9 mouse cellular contexts compared by ENCODE assay signal in genomic region chr15:85658101-85658885, GRCm38 (mm10).
DNase-seq lines count a peak whose midpoint lies in the region; TF ChIP-seq lines count a peak whose summit lies in the region.
"Had no signal": no experiment of that assay in that cellular context is flagged by ENCODE, and none has a peak within 500 bp of the region (broad histone marks: within the 10 kb centered on the region; RNA-seq: fewer than 3 reads in every experiment).

No protein-coding gene starts in this region.

- H3K9ac ChIP-seq in CH12.LX (ENCODE audit: insufficient read depth, low read depth): peak overlapping the region; percentile 45

- no peak for TF ChIP-seq POLR2A in CH12.LX (IDR thresholded peaks at IDR 0.05; ENCODE audit: low read depth, low read length)

- peak overlapping the region; percentile 70 for H3K4me3 ChIP-seq in gastrocnemius, adult 2 months
- H3K4me3 ChIP-seq in CH12.LX (replicated peaks in 1 of 3; ENCODE audit: low read depth in 2 of 3, low read length in 2 of 3, poor library complexity in 1 of 3): peak overlapping the region; percentile 7 to 34 (median 25)

- TF ChIP-seq RAD21 in CH12.LX (IDR thresholded peaks at IDR 0.05; ENCODE audit: low read depth, low read length): no peak

- no peaks in the 10 kb centered on the region for H3K36me3 ChIP-seq in CH12.LX (replicated peaks in 1 of 2; ENCODE audit: control insufficient read depth in 1 of 2, insufficient read depth in 1 of 2, low read length in 1 of 2)

- H3K79me2 ChIP-seq in CH12.LX (replicated peaks; ENCODE audit: control insufficient read depth, extremely low read depth, insufficient read depth, poor library complexity, severe bottlenecking): no peaks in the 10 kb centered on the region

- peak; percentile 58 for DNase-seq in gastrocnemius, adult 2 months
- no peak for DNase-seq in gastrocnemius, postnatal 25 days
- DNase-seq in layer of hippocampus, postnatal 10 days (ENCODE audit: low spot score in 2 of 2): peak; percentile 42 to 47
- DNase-seq in layer of hippocampus, adult 8-10 months (ENCODE audit: low spot score in 2 of 2): no peak
- no peak for DNase-seq in CH12.LX (ENCODE audit: extremely low read depth)
- DNase-seq in cerebellum, adult 9-10 months: peak; percentile 76
- no peak for DNase-seq in thymus, postnatal 36 days
- no peak for DNase-seq in frontal cortex, postnatal 25 days (ENCODE audit: low spot score in 2 of 2)
- DNase-seq: thymus, postnatal 4 days had no signal

- no peak for TF ChIP-seq CTCF in gastrocnemius, adult 2 months (IDR thresholded peaks at IDR 0.05)
- TF ChIP-seq CTCF in CH12.LX (conservative IDR thresholded peaks at IDR 0.05 in 1 of 2, IDR thresholded peaks at IDR 0.05 in 1 of 2; ENCODE audit: low read depth in 2 of 2, low read length in 2 of 2): no peak

- no peaks in the 10 kb centered on the region for H3K27me3 ChIP-seq in CH12.LX (replicated peaks)

- H3K4me1 ChIP-seq in CH12.LX (ENCODE audit: control insufficient read depth in 1 of 2, insufficient read depth in 2 of 2): peaks cover 6 to 16% of the 10 kb centered on the region in 2 experiments

- peak overlapping the region; percentile 96 for H3K27ac ChIP-seq in gastrocnemius, adult 2 months
- H3K27ac ChIP-seq in CH12.LX (ENCODE audit: insufficient read depth, low read depth): no peak overlapping the region

- no peak for TF ChIP-seq EP300 in CH12.LX (IDR thresholded peaks at IDR 0.05; ENCODE audit: low read length)

- dilution Hi-C loops in CH12.LX (cut with MboI; ENCODE audit: extremely low pct_ligation_motif_present, extremely low pct_unique_long_range_greater_than_20kb, low sequenced_read_pairs): no loop called here

- peak overlapping the region; percentile 95 for H3K4me2 ChIP-seq in CH12.LX (ENCODE audit: insufficient read depth, low read depth, poor library complexity, severe bottlenecking)

- in situ Hi-C loops in CH12.LX (cut with MboI; ENCODE audit: low pct_ligation_motif_present, low pct_unique_long_range_greater_than_20kb, low sequenced_read_pairs): loop anchor here (5.0 kb wide), 1 partner anchor 44 kb away; no protein-coding TSS in a partner anchor

- no peaks in the 10 kb centered on the region for H3K9me3 ChIP-seq in CH12.LX (replicated peaks; ENCODE audit: low read length)

- intact Hi-C loops in gastrocnemius, adult 2 months (cut with DNase I): loop anchor here (1.0 kb wide), 1 partner anchor 8 kb away; no protein-coding TSS in a partner anchor

TF ChIP-seq in CH12.LX, 34 proteins besides CTCF, POLR2A, EP300 and RAD21:
- no peak for TF ChIP-seq POLR2AphosphoS2 (IDR thresholded peaks at IDR 0.05; ENCODE audit: low read depth, low read length)
- no peak for TF ChIP-seq MAX (IDR thresholded peaks at IDR 0.05; ENCODE audit: low read length)
- no peak for TF ChIP-seq UBTF (IDR thresholded peaks at IDR 0.05; ENCODE audit: low read depth, low read length)
- no peak for TF ChIP-seq PAX5 (IDR thresholded peaks at IDR 0.05; ENCODE audit: low read length)
- no peak for TF ChIP-seq SIN3A (IDR thresholded peaks at IDR 0.05; ENCODE audit: low read length)
- TF ChIP-seq BHLHE40 (IDR thresholded peaks at IDR 0.05; ENCODE audit: low read depth, low read length): 0 out of 2 replicates have a peak, but pooled peaks have one; percentile 41
- no peak for TF ChIP-seq ZKSCAN1 (IDR thresholded peaks at IDR 0.05; ENCODE audit: borderline replicate concordance, low read depth, low read length)

Comparison
In these comparisons a context has a peak if more than half of its experiments do, and no peak if none do; other contexts are left out.
1. DNase-seq: peak in gastrocnemius, adult 2 months (single experiment), layer of hippocampus, postnatal 10 days (2 of 2) and cerebellum, adult 9-10 months (single experiment); none in gastrocnemius, postnatal 25 days (single experiment), layer of hippocampus, adult 8-10 months (0 of 2), CH12.LX (single experiment), thymus, postnatal 36 days (0 of 2) and frontal cortex, postnatal 25 days (0 of 2).